Mouse (Mus musculus) testis, adult 10 weeks (tissue): Measurements from ENCODE around the gene Fam241b. TPM values are rescaled to one million over a fixed set of nuclear protein-coding genes. Genes with fewer than 3 reads are reported as not detected.

ENCODE experiments used
- polyA plus RNA-seq: library from polyadenylated mRNA; stranded (reverse); fragments of 350-450 nt; fragmentation: Illumina TruSeq; extraction: RNeasy Lipid Tissue Mini Kit (QIAGEN cat#74804); gene quantifications from one replicate; pipeline ENCODE4 v1.2.3, GENCODE M21; 2014; ENCODE audit warnings: low read depth, low replicate concordance

Gene Fam241b
- 1.7 TPM for polyA plus RNA-seq

DNA sequence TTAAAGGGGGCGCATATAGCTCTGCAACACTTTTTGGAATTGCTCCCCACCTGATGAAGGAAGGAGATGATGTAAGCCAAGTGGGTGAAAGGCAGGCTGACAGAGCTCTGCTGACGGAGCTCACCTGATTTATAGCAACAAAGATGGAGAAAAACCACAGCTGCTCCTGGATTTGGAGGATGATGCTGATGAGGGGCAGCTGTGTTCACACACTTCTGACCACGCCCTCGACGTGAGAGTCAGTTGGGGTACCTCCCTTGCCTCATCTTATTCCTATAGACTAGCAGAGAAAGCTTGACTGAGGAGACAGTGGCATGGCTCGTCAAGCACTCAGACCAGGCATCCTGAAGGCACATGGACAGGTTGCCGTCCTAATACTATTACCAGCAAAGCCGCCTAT is at the start of gene Fam241b:
TSS of gene Fam241b (minus strand) at position 101 of the 400 bp plus-strand sequence.

DNA sequence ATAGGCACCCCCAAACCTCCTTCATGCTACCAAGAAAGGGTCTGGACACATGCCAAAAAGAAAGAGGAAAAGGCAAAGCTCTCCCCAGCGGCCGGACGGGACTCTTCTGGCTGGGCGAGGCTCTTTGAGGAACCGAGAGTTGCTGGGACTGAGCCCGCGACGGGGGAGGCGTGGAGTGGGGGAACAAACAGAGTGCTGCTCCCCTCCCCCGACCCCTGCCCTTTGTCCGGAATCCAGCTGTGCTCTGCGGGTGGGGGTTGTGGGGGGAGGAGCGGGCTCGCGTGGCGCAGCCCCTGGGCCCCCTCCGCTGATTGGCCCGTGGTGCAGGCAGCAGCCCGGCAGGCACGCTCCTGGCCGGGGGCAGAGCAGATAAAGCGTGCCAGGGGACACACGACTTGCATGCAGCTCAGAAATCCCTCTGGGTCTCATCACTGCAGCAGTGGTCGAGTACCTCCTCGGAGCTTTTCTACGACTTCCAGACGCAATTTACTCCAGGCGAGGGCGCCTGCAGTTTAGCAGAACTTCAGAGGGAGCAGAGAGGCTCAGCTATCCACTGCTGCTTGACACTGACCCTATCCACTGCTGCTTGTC is 10.9 kb downstream of the Fam241b start, which contains the start of gene Neurog3:
TSS of gene Neurog3 (plus strand) at position 400 of the 591 bp plus-strand sequence.

Other genes with a start within 250 kb of the Fam241b start
- 0.48 TPM for gene Col13a1, start 164.8 kb downstream of the Fam241b start, polyA plus RNA-seq
- gene Neurog3, start 10.8 kb downstream of the Fam241b start, polyA plus RNA-seq, result not detected
- gene Tspan15, start 87.3 kb upstream of the Fam241b start, polyA plus RNA-seq, result 1.2 TPM
- gene Tacr2, start 108.5 kb upstream of the Fam241b start, polyA plus RNA-seq, result 0.27 TPM
- gene Hk1, start 236.0 kb upstream of the Fam241b start, polyA plus RNA-seq, result 1,584 TPM